Mouse (Mus musculus) megakaryocyte, embryonic 14.5 days (primary cell): Measurements from ENCODE around the gene Srcap.

ENCODE experiments used
- FLI1 ChIP-seq: IDR thresholded peaks from 2 replicates; pipeline ENCODE4 v1.6.1; 2012; ENCODE audit warnings: low read length, inconsistent platforms, mixed read lengths
- GATA1 ChIP-seq: IDR thresholded peaks from 3 replicates; pipeline ENCODE4 v1.6.1; 2012; ENCODE audit warnings: mixed read lengths, low read length, inconsistent platforms, borderline replicate concordance

DNA sequence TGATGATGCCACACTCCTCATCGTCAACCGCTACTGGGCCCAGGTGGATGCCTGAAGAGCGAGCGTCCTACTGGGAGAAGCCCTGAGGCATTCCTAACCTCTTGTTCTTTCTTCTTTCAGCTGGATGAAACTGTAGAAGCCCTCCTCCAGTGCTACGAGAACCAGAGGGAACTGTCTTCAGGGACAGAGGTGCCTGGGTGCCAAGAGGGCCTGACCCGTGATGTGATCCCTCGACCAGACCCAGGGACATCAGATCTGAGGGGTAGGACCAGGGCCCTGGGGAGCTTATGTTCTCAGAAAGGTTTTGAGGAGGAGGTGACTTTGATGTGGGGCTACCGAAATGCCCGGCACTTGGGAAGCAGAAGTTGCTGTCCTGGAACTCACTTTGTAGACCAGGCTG is 77.9 kb downstream of the Srcap start:
- no peak for TF ChIP-seq GATA1
- no peak for TF ChIP-seq FLI1
